Comparison of ENCODE assay signal across 23 mouse cellular contexts in genomic region chr17:87052432-87052831, GRCm38 (mm10). TPM values are rescaled to one million over a fixed set of nuclear protein-coding genes. Genes with fewer than 3 reads are reported as not detected.
DNase-seq lines count a peak whose midpoint lies in the region; ATAC-seq and TF ChIP-seq lines count a peak whose summit lies in the region.
"Had no signal": no experiment of that assay in that cellular context is flagged by ENCODE, and none has a peak within 500 bp of the region (broad histone marks: within the 10 kb centered on the region; RNA-seq: fewer than 3 reads in every experiment).

No protein-coding gene starts in this region.

- dilution Hi-C loops in CH12.LX (cut with MboI; ENCODE audit: extremely low pct_ligation_motif_present, extremely low pct_unique_long_range_greater_than_20kb, low sequenced_read_pairs): no loop called here

- H3K4me1 ChIP-seq in intestine, embryonic 14.5 days (replicated peaks; ENCODE audit: control insufficient read depth, insufficient read depth, low read length): peaks cover 12% of the 10 kb centered on the region
- H3K4me1 ChIP-seq in intestine, embryonic 16.5 days (ENCODE audit: control insufficient read depth, insufficient read depth, low read length): peaks cover 8% of the 10 kb centered on the region; the same call in 1 of the 2 replicates
- peaks cover 0 to 14% of the 10 kb centered on the region in 2 experiments; a peak in 2 of 4 replicates for H3K4me1 ChIP-seq in CH12.LX (ENCODE audit: control insufficient read depth in 1 of 2, insufficient read depth in 2 of 2)
- H3K4me1 ChIP-seq in embryonic fibroblast, embryonic 13.5 days (ENCODE audit: control insufficient read depth, insufficient read depth, low read length): no peaks in the 10 kb centered on the region
- peaks cover 23% of the 10 kb centered on the region for H3K4me1 ChIP-seq in neural tube, embryonic 15.5 days
- H3K4me1 ChIP-seq: forebrain, embryonic 15.5 days; hindbrain, embryonic 15.5 days had no signal

- no peak overlapping the region for H3K9ac ChIP-seq in intestine, embryonic 14.5 days (ENCODE audit: low read length)
- no peak overlapping the region for H3K9ac ChIP-seq in intestine, embryonic 16.5 days (ENCODE audit: low read depth, low read length)
- H3K9ac ChIP-seq in CH12.LX (ENCODE audit: insufficient read depth, low read depth): no peak overlapping the region
- no peak overlapping the region for H3K9ac ChIP-seq in neural tube, embryonic 15.5 days (replicated peaks)
- H3K9ac ChIP-seq: embryonic facial prominence, embryonic 15.5 days; forebrain, embryonic 15.5 days; heart, embryonic 15.5 days; hindbrain, embryonic 15.5 days had no signal

- H3K4me3 ChIP-seq in intestine, embryonic 14.5 days (ENCODE audit: low read depth, low read length): no peak overlapping the region
- no peak overlapping the region for H3K4me3 ChIP-seq in intestine, embryonic 16.5 days (ENCODE audit: low read length)
- H3K4me3 ChIP-seq in CH12.LX (replicated peaks in 1 of 3; ENCODE audit: low read depth in 2 of 3, low read length in 2 of 3, poor library complexity in 1 of 3): no peak overlapping the region
- H3K4me3 ChIP-seq in embryonic fibroblast, embryonic 13.5 days (ENCODE audit: insufficient read depth, low read length): no peak overlapping the region
- no peak overlapping the region for H3K4me3 ChIP-seq in neural tube, embryonic 15.5 days (replicated peaks)
- H3K4me3 ChIP-seq: embryonic facial prominence, embryonic 15.5 days; forebrain, embryonic 15.5 days; heart, embryonic 15.5 days; hindbrain, embryonic 10.5 days; hindbrain, embryonic 15.5 days had no signal

- TF ChIP-seq CTCF in CH12.LX (conservative IDR thresholded peaks at IDR 0.05 in 1 of 2, IDR thresholded peaks at IDR 0.05 in 1 of 2; ENCODE audit: low read depth in 2 of 2, low read length in 2 of 2): no peak
- TF ChIP-seq CTCF in embryonic fibroblast, embryonic 13.5 days (IDR thresholded peaks at IDR 0.05; ENCODE audit: borderline replicate concordance, insufficient read depth, low read length): no peak

- H3K9me3 ChIP-seq in intestine, embryonic 14.5 days (ENCODE audit: control insufficient read depth, low read length): no peaks in the 10 kb centered on the region
- no peaks in the 10 kb centered on the region for H3K9me3 ChIP-seq in intestine, embryonic 16.5 days (ENCODE audit: control insufficient read depth, low read length)
- H3K9me3 ChIP-seq in CH12.LX (replicated peaks; ENCODE audit: low read length): no peaks in the 10 kb centered on the region
- no peaks in the 10 kb centered on the region for H3K9me3 ChIP-seq in neural tube, embryonic 15.5 days (replicated peaks)
- H3K9me3 ChIP-seq: embryonic facial prominence, embryonic 15.5 days; forebrain, embryonic 15.5 days; heart, embryonic 15.5 days; hindbrain, embryonic 10.5 days; hindbrain, embryonic 15.5 days had no signal

- no peak for TF ChIP-seq POLR2A in CH12.LX (IDR thresholded peaks at IDR 0.05; ENCODE audit: low read depth, low read length)
- no peak for TF ChIP-seq POLR2A in embryonic fibroblast, embryonic 13.5 days (IDR thresholded peaks at IDR 0.05; ENCODE audit: low read depth, low read length)

- H3K36me3 ChIP-seq in intestine, embryonic 14.5 days (ENCODE audit: control insufficient read depth, insufficient read depth, low read length): no peaks in the 10 kb centered on the region
- no peaks in the 10 kb centered on the region for H3K36me3 ChIP-seq in intestine, embryonic 16.5 days (ENCODE audit: control insufficient read depth, insufficient read depth, low read length)
- no peaks in the 10 kb centered on the region for H3K36me3 ChIP-seq in CH12.LX (replicated peaks in 1 of 2; ENCODE audit: control insufficient read depth in 1 of 2, insufficient read depth in 1 of 2, low read length in 1 of 2)
- H3K36me3 ChIP-seq in splenic B cell, adult 2 months (ENCODE audit: control insufficient read depth, insufficient read depth, low read length, poor library complexity, severe bottlenecking): no peaks in the 10 kb centered on the region
- H3K36me3 ChIP-seq in neural tube, embryonic 15.5 days: no peaks in the 10 kb centered on the region
- H3K36me3 ChIP-seq: embryonic facial prominence, embryonic 15.5 days; forebrain, embryonic 15.5 days; heart, embryonic 15.5 days; hindbrain, embryonic 10.5 days; hindbrain, embryonic 15.5 days had no signal

- no peak overlapping the region for H3K27ac ChIP-seq in intestine, embryonic 14.5 days (ENCODE audit: low read depth)
- H3K27ac ChIP-seq in intestine, embryonic 16.5 days (ENCODE audit: low read length): no peak overlapping the region
- no peak overlapping the region for H3K27ac ChIP-seq in CH12.LX (ENCODE audit: insufficient read depth, low read depth)
- peak overlapping the region; percentile 25; the same call in 1 of the 2 replicates for H3K27ac ChIP-seq in embryonic fibroblast, embryonic 13.5 days (ENCODE audit: insufficient read depth, low read length)
- H3K27ac ChIP-seq in neural tube, embryonic 15.5 days (replicated peaks): no peak overlapping the region
- H3K27ac ChIP-seq: embryonic facial prominence, embryonic 15.5 days; forebrain, embryonic 15.5 days; heart, embryonic 15.5 days; hindbrain, embryonic 10.5 days; hindbrain, embryonic 15.5 days had no signal

- TF ChIP-seq RAD21 in CH12.LX (IDR thresholded peaks at IDR 0.05; ENCODE audit: low read depth, low read length): no peak

- ATAC-seq in intestine, embryonic 14.5 days (replicated peaks; ENCODE audit: low FRiP score, low TSS enrichment, low read depth): no peak
- no peak for ATAC-seq in intestine, embryonic 16.5 days
- ATAC-seq in neural tube, embryonic 15.5 days (ENCODE audit: low FRiP score): no peak
- ATAC-seq: activated CD4-positive, CD25-positive, alpha-beta regulatory T cell, adult 4 months; CD4-positive, CD25-positive, alpha-beta regulatory T cell, adult 4 months; forebrain, embryonic 15.5 days; Patski had no signal

- TF ChIP-seq EP300 in CH12.LX (IDR thresholded peaks at IDR 0.05; ENCODE audit: low read length): peak; percentile 60

- in situ Hi-C loops in CH12.LX (cut with MboI; ENCODE audit: low pct_ligation_motif_present, low pct_unique_long_range_greater_than_20kb, low sequenced_read_pairs): loop anchor here (5.0 kb wide), 1 partner anchor 200 kb away; no protein-coding TSS in a partner anchor

- no peak overlapping the region for H3K4me2 ChIP-seq in intestine, embryonic 14.5 days (ENCODE audit: low read length)
- H3K4me2 ChIP-seq in intestine, embryonic 16.5 days (ENCODE audit: low read depth, low read length): no peak overlapping the region
- no peak overlapping the region for H3K4me2 ChIP-seq in CH12.LX (ENCODE audit: insufficient read depth, low read depth, poor library complexity, severe bottlenecking)
- no peak overlapping the region for H3K4me2 ChIP-seq in neural tube, embryonic 15.5 days
- H3K4me2 ChIP-seq: embryonic facial prominence, embryonic 15.5 days; forebrain, embryonic 15.5 days; heart, embryonic 15.5 days; hindbrain, embryonic 15.5 days had no signal

- DNase-seq in intestine, embryonic 14.5 days (ENCODE audit: low spot score): peak; percentile 32
- DNase-seq in CH12.LX (ENCODE audit: extremely low read depth): peak; percentile 76
- peak; percentile 31 for DNase-seq in splenic B cell, adult 2 months (ENCODE audit: low read depth, low spot score)
- no peak for DNase-seq in kidney, adult 8-10 months
- DNase-seq in kidney, postnatal 36 days: no peak
- DNase-seq: adrenal gland, postnatal 25 days; B cell, adult 2 months; cerebellum, adult 2 months; cerebellum, postnatal 10 days; embryo, embryonic 11 days; gastrocnemius, postnatal 14 days; kidney, adult 11 months had no signal

- H3K79me2 ChIP-seq in CH12.LX (replicated peaks; ENCODE audit: control insufficient read depth, extremely low read depth, insufficient read depth, poor library complexity, severe bottlenecking): no peaks in the 10 kb centered on the region

- no peaks in the 10 kb centered on the region for H3K27me3 ChIP-seq in intestine, embryonic 14.5 days (replicated peaks; ENCODE audit: control insufficient read depth, insufficient read depth, low read length)
- no peaks in the 10 kb centered on the region for H3K27me3 ChIP-seq in intestine, embryonic 16.5 days (replicated peaks; ENCODE audit: control insufficient read depth, insufficient read depth, low read length)
- H3K27me3 ChIP-seq in CH12.LX (replicated peaks): peaks cover 3% of the 10 kb centered on the region
- no peaks in the 10 kb centered on the region for H3K27me3 ChIP-seq in splenic B cell, adult 2 months (ENCODE audit: control insufficient read depth, insufficient read depth, low read length, poor library complexity, severe bottlenecking)
- no peaks in the 10 kb centered on the region for H3K27me3 ChIP-seq in neural tube, embryonic 15.5 days (replicated peaks)
- H3K27me3 ChIP-seq: embryonic facial prominence, embryonic 15.5 days; forebrain, embryonic 15.5 days; heart, embryonic 15.5 days; hindbrain, embryonic 15.5 days; Patski had no signal

- WGBS in intestine, embryonic 14.5 days: 76% methylated on average over 1 of the region's 1 CpGs
- WGBS in intestine, embryonic 16.5 days: 75% methylated on average over 1 of the region's 1 CpGs
- 94% methylated on average over 1 of the region's 1 CpGs for WGBS in neural tube, embryonic 15.5 days

RNA-seq across cellular contexts. Expression of gene Cript, which starts 27.1 kb away (rescaled TPM):
- 126 and 136 TPM in 2 replicates for polyA plus RNA-seq in intestine, embryonic 14.5 days (2014; fragmentation: Nextera tagmentation; extraction: Ambion mirVana)
- polyA plus RNA-seq in intestine, embryonic 16.5 days (2015; fragmentation: Nextera tagmentation; extraction: Ambion mirVana): 129 and 132 TPM in 2 replicates
- total RNA-seq in CH12.LX (2012; rRNA removed) (18.4 and 20.4 TPM in 2 replicates), CH12.LX (2014; rRNA removed) (43.1 and 47.7 TPM in 2 replicates)
- 31.4 and 34.8 TPM in 2 replicates for polyA plus RNA-seq in CH12.LX (2012; ENCODE audit: insufficient read length, low read depth)
- polyA plus RNA-seq in embryonic fibroblast, embryonic 13.5 days (2011; ENCODE audit: insufficient read length, low read depth, missing spikeins): 49.1 and 53.6 TPM in 2 replicates
- 188 and 202 TPM in 2 replicates for polyA plus RNA-seq in neural tube, embryonic 15.5 days (2015; fragmentation: Nextera tagmentation; extraction: Ambion mirVana)

RNA-seq across cellular contexts. Expression of gene Pigf, which starts 27.2 kb away (rescaled TPM):
- 42.1 and 43.8 TPM in 2 replicates for polyA plus RNA-seq in intestine, embryonic 14.5 days (2014; fragmentation: Nextera tagmentation; extraction: Ambion mirVana)
- 51.4 and 56.1 TPM in 2 replicates for polyA plus RNA-seq in intestine, embryonic 16.5 days (2015; fragmentation: Nextera tagmentation; extraction: Ambion mirVana)
- total RNA-seq in CH12.LX (2012; rRNA removed): 33.6 and 38.3 TPM in 2 replicates
- 70.8 and 73.0 TPM in 2 replicates for total RNA-seq in CH12.LX (2014; rRNA removed)
- 34.4 and 37.6 TPM in 2 replicates for polyA plus RNA-seq in CH12.LX (2012; ENCODE audit: insufficient read length, low read depth)
- polyA plus RNA-seq in embryonic fibroblast, embryonic 13.5 days (2011; ENCODE audit: insufficient read length, low read depth, missing spikeins): 17.9 and 19.5 TPM in 2 replicates
- polyA plus RNA-seq in neural tube, embryonic 15.5 days (2015; fragmentation: Nextera tagmentation; extraction: Ambion mirVana): 33.4 and 35.2 TPM in 2 replicates

RNA-seq across cellular contexts. Expression of gene Socs5, which starts 55.0 kb away (rescaled TPM):
- polyA plus RNA-seq in intestine, embryonic 14.5 days (2014; fragmentation: Nextera tagmentation; extraction: Ambion mirVana): 11.6 and 14.1 TPM in 2 replicates
- 5.3 and 5.9 TPM in 2 replicates for polyA plus RNA-seq in intestine, embryonic 16.5 days (2015; fragmentation: Nextera tagmentation; extraction: Ambion mirVana)
- 0.50 and 0.85 TPM in 2 replicates for total RNA-seq in CH12.LX (2012; rRNA removed)
- total RNA-seq in CH12.LX (2014; rRNA removed): 0.52 and 0.55 TPM in 2 replicates
- polyA plus RNA-seq in CH12.LX (2012; ENCODE audit: insufficient read length, low read depth): 0.80 and 0.86 TPM in 2 replicates
- polyA plus RNA-seq in embryonic fibroblast, embryonic 13.5 days (2011; ENCODE audit: insufficient read length, low read depth, missing spikeins): 60.0 and 74.9 TPM in 2 replicates
- polyA plus RNA-seq in neural tube, embryonic 15.5 days (2015; fragmentation: Nextera tagmentation; extraction: Ambion mirVana): 15.6 and 17.7 TPM in 2 replicates

Comparison
In these comparisons a context has a peak if more than half of its experiments do, and no peak if none do; other contexts are left out.
1. DNase-seq: peak in intestine, embryonic 14.5 days (single experiment), CH12.LX (single experiment) and splenic B cell, adult 2 months (single experiment); none in kidney, adult 8-10 months (0 of 2) and kidney, postnatal 36 days (0 of 2).